Mouse (Mus musculus): Measurements from ENCODE around the gene Tcf7l1. TPM values are rescaled to one million over a fixed set of nuclear protein-coding genes. Genes with fewer than 3 reads are reported as not detected.

The Tcf7l1 gene
- total and polyA plus RNA-seq, 3 experiments = not detected

DNA sequence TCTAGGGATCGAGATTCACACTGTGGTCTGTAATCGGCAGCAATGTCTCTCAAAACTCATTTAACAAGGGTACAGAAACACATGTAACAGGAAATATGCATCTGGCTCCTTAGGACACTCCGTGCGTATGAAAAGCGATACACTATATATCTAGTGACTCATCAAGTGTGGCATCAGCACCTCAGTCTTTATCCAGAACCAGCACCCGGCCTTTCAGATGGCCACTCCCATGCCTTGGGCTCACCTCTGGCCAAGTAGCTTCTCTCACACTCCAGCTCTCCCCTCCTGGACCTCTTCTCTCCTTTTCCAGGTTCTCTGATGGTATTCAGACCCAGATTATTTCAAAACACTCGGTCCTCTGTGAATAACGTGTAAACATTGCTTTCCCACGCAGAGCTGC is 97.5 kb downstream of the Tcf7l1 start:
- Histone ChIP-seq H3K4me1 (ENCODE audit: control insufficient read depth in 1 of 2, insufficient read depth in 2 of 2, low read length in 2 of 2) (no peaks in the 10 kb centered on the region), H3K79me2 (ENCODE audit: control insufficient read depth, insufficient read depth, low read length, poor library complexity) (no peaks in the 10 kb centered on the region), H3K27ac (ENCODE audit: control insufficient read depth, low read depth, low read length) (no peak overlapping the region), H3K9ac (ENCODE audit: control insufficient read depth, low read depth, low read length, poor library complexity, severe bottlenecking) (no peak overlapping the region), H3K27me3 (ENCODE audit: control insufficient read depth in 1 of 2, insufficient read depth in 2 of 2, low read length in 2 of 2) (peaks cover 2 to 3% of the 10 kb centered on the region in 2 experiments; a peak in 2 of 4 replicates), H3K36me3 (ENCODE audit: control insufficient read depth in 1 of 2, insufficient read depth in 2 of 2, low read length in 2 of 2) (no peaks in the 10 kb centered on the region), H3K9me3 (replicated peaks; ENCODE audit: insufficient read depth, low read length) (no peaks in the 10 kb centered on the region), H3K4me3 (ENCODE audit: control insufficient read depth in 1 of 2, insufficient read depth in 1 of 2, low read depth in 2 of 2, low read length in 2 of 2) (no peak overlapping the region)
- TF ChIP-seq UBTF (IDR thresholded peaks at IDR 0.05; ENCODE audit: borderline replicate concordance, insufficient read depth, low read depth, low read length) (no peak), HCFC1 (IDR thresholded peaks at IDR 0.05; ENCODE audit: low read depth, low read length) (no peak), TAL1 (IDR thresholded peaks at IDR 0.05; ENCODE audit: low read length) (no peak), POLR2AphosphoS2 (IDR thresholded peaks at IDR 0.05; ENCODE audit: low read length) (no peak), SMC3 (IDR thresholded peaks at IDR 0.05; ENCODE audit: low read depth, low read length) (no peak), CHD2 (IDR thresholded peaks at IDR 0.05; ENCODE audit: low read length) (no peak), BHLHE40 (IDR thresholded peaks at IDR 0.05; ENCODE audit: borderline replicate concordance, low read depth, low read length) (no peak), ELF1 (IDR thresholded peaks at IDR 0.05; ENCODE audit: low read depth, low read length) (no peak), MAFK (IDR thresholded peaks at IDR 0.05; ENCODE audit: borderline replicate concordance, low read depth, low read length) (no peak), RCOR1 (IDR thresholded peaks at IDR 0.05; ENCODE audit: low read depth, low read length) (no peak)
- no peak for DNase-seq (ENCODE audit: low read depth, low spot score)

DNA sequence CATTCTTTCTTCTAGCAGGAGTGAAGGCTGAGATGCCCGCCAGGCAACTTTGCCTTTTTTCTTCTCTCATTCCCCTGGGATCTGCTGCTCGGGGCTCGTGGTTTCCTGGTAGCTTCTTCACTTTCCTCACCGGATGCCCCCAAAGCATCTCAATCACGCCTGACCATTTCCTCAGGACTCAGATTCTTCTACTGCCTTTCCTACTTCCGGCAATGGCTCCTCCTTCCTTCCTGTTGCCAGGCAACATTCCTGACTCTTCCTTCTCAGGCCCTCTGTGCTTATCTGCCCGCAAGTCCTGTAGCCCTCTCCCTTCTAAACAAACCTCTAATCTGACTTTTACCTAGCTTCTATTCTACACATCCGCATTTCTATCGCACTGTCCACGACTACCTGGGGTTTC is 98.5 kb downstream of the Tcf7l1 start:
- H3K79me2 ChIP-seq (ENCODE audit: control insufficient read depth, insufficient read depth, low read length, poor library complexity) = no peaks in the 10 kb centered on the region
- H3K9me3 ChIP-seq (replicated peaks; ENCODE audit: insufficient read depth, low read length) = no peaks in the 10 kb centered on the region
- no peak overlapping the region for H3K4me3 ChIP-seq (ENCODE audit: control insufficient read depth in 1 of 2, insufficient read depth in 1 of 2, low read depth in 2 of 2, low read length in 2 of 2)
- H3K27ac ChIP-seq (ENCODE audit: control insufficient read depth, low read depth, low read length) = no peak overlapping the region
- H3K4me1 ChIP-seq (ENCODE audit: control insufficient read depth in 1 of 2, insufficient read depth in 2 of 2, low read length in 2 of 2) = no peaks in the 10 kb centered on the region
- H3K9ac ChIP-seq (ENCODE audit: control insufficient read depth, low read depth, low read length, poor library complexity, severe bottlenecking) = no peak overlapping the region
- no peak for TF ChIP-seq NRF1 (IDR thresholded peaks at IDR 0.05; ENCODE audit: insufficient read depth, low read depth, low read length, poor library complexity, severe bottlenecking)
- no peaks in the 10 kb centered on the region for H3K36me3 ChIP-seq (ENCODE audit: control insufficient read depth in 1 of 2, insufficient read depth in 2 of 2, low read length in 2 of 2)
- peaks cover 2 to 3% of the 10 kb centered on the region in 2 experiments; a peak in 2 of 4 replicates for H3K27me3 ChIP-seq (ENCODE audit: control insufficient read depth in 1 of 2, insufficient read depth in 2 of 2, low read length in 2 of 2)
- no peak for DNase-seq (ENCODE audit: low read depth, low spot score)

DNA sequence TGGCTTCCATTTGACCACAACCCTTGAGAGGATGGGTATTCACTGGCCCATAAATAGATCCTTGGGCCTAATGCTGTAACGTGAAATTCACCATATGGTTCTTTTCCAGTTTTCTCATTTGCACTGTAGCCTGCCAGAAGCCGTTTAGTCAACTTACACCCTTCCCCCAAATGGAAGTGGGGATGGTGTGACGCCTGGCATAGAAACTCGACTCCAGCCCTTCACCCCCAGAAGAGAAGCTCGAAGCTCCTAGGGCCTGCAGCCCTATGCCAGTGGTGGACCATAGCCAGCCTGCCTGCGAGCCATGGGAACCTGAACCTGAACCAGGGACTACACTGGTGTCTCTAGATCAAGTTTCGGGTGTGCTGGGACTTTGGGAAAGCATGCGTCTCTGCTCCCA is 99.1 kb downstream of the Tcf7l1 start:
- Histone ChIP-seq H3K27me3 (ENCODE audit: control insufficient read depth in 1 of 2, insufficient read depth in 2 of 2, low read length in 2 of 2) (peaks cover 2 to 3% of the 10 kb centered on the region in 2 experiments; a peak in 2 of 4 replicates), H3K4me3 (ENCODE audit: control insufficient read depth in 1 of 2, insufficient read depth in 1 of 2, low read depth in 2 of 2, low read length in 2 of 2) (no peak overlapping the region), H3K79me2 (ENCODE audit: control insufficient read depth, insufficient read depth, low read length, poor library complexity) (no peaks in the 10 kb centered on the region), H3K4me1 (ENCODE audit: control insufficient read depth in 1 of 2, insufficient read depth in 2 of 2, low read length in 2 of 2) (no peaks in the 10 kb centered on the region), H3K9me3 (replicated peaks; ENCODE audit: insufficient read depth, low read length) (no peaks in the 10 kb centered on the region), H3K27ac (ENCODE audit: control insufficient read depth, low read depth, low read length) (no peak overlapping the region), H3K36me3 (ENCODE audit: control insufficient read depth in 1 of 2, insufficient read depth in 2 of 2, low read length in 2 of 2) (no peaks in the 10 kb centered on the region), H3K9ac (ENCODE audit: control insufficient read depth, low read depth, low read length, poor library complexity, severe bottlenecking) (no peak overlapping the region)
- no peak for DNase-seq (ENCODE audit: low read depth, low spot score)
- TF ChIP-seq E2F4 (IDR thresholded peaks at IDR 0.05; ENCODE audit: borderline replicate concordance, low read depth, low read length) (no peak), ZC3H11A (IDR thresholded peaks at IDR 0.05; ENCODE audit: low read depth, low read length) (no peak), MAFK (IDR thresholded peaks at IDR 0.05; ENCODE audit: borderline replicate concordance, low read depth, low read length) (no peak), POLR2A (IDR thresholded peaks at IDR 0.05; ENCODE audit: control insufficient read depth in 1 of 2, insufficient read depth in 1 of 2, low read depth in 1 of 2, low read length in 2 of 2, poor library complexity in 1 of 2) (no peak), POLR2AphosphoS5 (IDR thresholded peaks at IDR 0.05; ENCODE audit: borderline replicate concordance, low read depth, low read length) (no peak), CHD1 (IDR thresholded peaks at IDR 0.05; ENCODE audit: low read depth, low read length) (no peak), GATA1 (IDR thresholded peaks at IDR 0.05; ENCODE audit: low read depth, low read length) (no peak), RCOR1 (IDR thresholded peaks at IDR 0.05; ENCODE audit: low read depth, low read length) (no peak), TCF12 (IDR thresholded peaks at IDR 0.05; ENCODE audit: low read depth, low read length) (no peak), MYB (IDR thresholded peaks at IDR 0.05; ENCODE audit: low read depth, low read length) (no peak), GABPA (IDR thresholded peaks at IDR 0.05; ENCODE audit: low read depth, low read length) (no peak), MAX (IDR thresholded peaks at IDR 0.05; ENCODE audit: low read length) (no peak), MXI1 (IDR thresholded peaks at IDR 0.05; ENCODE audit: low read depth, low read length) (no peak), SMC3 (IDR thresholded peaks at IDR 0.05; ENCODE audit: low read depth, low read length) (no peak), SIN3A (IDR thresholded peaks at IDR 0.05; ENCODE audit: low read length) (no peak), NRF1 (IDR thresholded peaks at IDR 0.05; ENCODE audit: insufficient read depth, low read depth, low read length, poor library complexity, severe bottlenecking) (no peak), EP300 (IDR thresholded peaks at IDR 0.05; ENCODE audit: low read depth in 1 of 2, low read length in 2 of 2) (no peak)
